In genomic region chr5:147068876-147069275, GRCm38 (mm10) we compare ENCODE assay signal across 14 mouse cellular contexts. TPM values are rescaled to one million over a fixed set of nuclear protein-coding genes. Genes with fewer than 3 reads are reported as not detected.
A peak's percentile ranks its signal among the peaks of the same experiment; 100 is the strongest.
DNase-seq lines count a peak whose midpoint lies in the region; ATAC-seq and TF ChIP-seq lines count a peak whose summit lies in the region.
"Had no signal": no experiment of that assay in that cellular context is flagged by ENCODE, and none has a peak within 500 bp of the region (broad histone marks: within the 10 kb centered on the region; RNA-seq: fewer than 3 reads in every experiment).

No protein-coding gene starts in this region.

- TF ChIP-seq POLR2A in CH12.LX (IDR thresholded peaks at IDR 0.05; ENCODE audit: low read depth, low read length): no peak

- no peak for DNase-seq in heart, postnatal 0 days (ENCODE audit: low spot score)
- no peak for DNase-seq in heart, adult 8-10 months (ENCODE audit: low spot score)
- no peak for DNase-seq in CH12.LX (ENCODE audit: extremely low read depth)
- DNase-seq in cerebellum, adult 11-12 months: peak; percentile 85
- DNase-seq in layer of hippocampus, adult 11-12 months (ENCODE audit: low spot score): peak; percentile 79
- DNase-seq in embryonic facial prominence, embryonic 10.5 days (ENCODE audit: low spot score): no peak
- no peak for DNase-seq in T-cell, adult 2 months (ENCODE audit: low spot score)
- DNase-seq: adrenal gland, adult 8-10 months; gastrocnemius, postnatal 36 days; heart, postnatal 10 days; kidney, postnatal 14 days; lung, postnatal 14 days had no signal

- 27% methylated on average over 5 of the region's 5 CpGs for WGBS in heart, postnatal 0 days
- WGBS in embryonic facial prominence, embryonic 10.5 days: 90% methylated on average over 5 of the region's 5 CpGs

- dilution Hi-C loops in CH12.LX (cut with MboI; ENCODE audit: extremely low pct_ligation_motif_present, extremely low pct_unique_long_range_greater_than_20kb, low sequenced_read_pairs): no loop called here

- no peak overlapping the region for H3K4me3 ChIP-seq in heart, postnatal 0 days (ENCODE audit: low read depth, low read length)
- H3K4me3 ChIP-seq in CH12.LX (replicated peaks in 1 of 3; ENCODE audit: low read depth in 2 of 3, low read length in 2 of 3, poor library complexity in 1 of 3): no peak overlapping the region
- H3K4me3 ChIP-seq in embryonic facial prominence, embryonic 10.5 days: no peak overlapping the region
- H3K4me3 ChIP-seq: limb, embryonic 13.5 days; midbrain, embryonic 15.5 days had no signal

- no peak overlapping the region for H3K9ac ChIP-seq in heart, postnatal 0 days (replicated peaks; ENCODE audit: low read depth, low read length)
- no peak overlapping the region for H3K9ac ChIP-seq in CH12.LX (ENCODE audit: insufficient read depth, low read depth)
- H3K9ac ChIP-seq: limb, embryonic 13.5 days; midbrain, embryonic 15.5 days had no signal

- peak overlapping the region; percentile 27 for H3K27ac ChIP-seq in heart, postnatal 0 days (ENCODE audit: low read depth)
- peak overlapping the region; percentile 54; the same call in 1 of the 2 replicates for H3K27ac ChIP-seq in CH12.LX (ENCODE audit: insufficient read depth, low read depth)
- H3K27ac ChIP-seq in embryonic facial prominence, embryonic 10.5 days (replicated peaks): no peak overlapping the region
- H3K27ac ChIP-seq: limb, embryonic 13.5 days; midbrain, embryonic 15.5 days had no signal

- peaks cover 83% of the 10 kb centered on the region for H3K79me2 ChIP-seq in CH12.LX (replicated peaks; ENCODE audit: control insufficient read depth, extremely low read depth, insufficient read depth, poor library complexity, severe bottlenecking)

- H3K9me3 ChIP-seq in heart, postnatal 0 days (replicated peaks; ENCODE audit: control insufficient read depth, low read length): no peaks in the 10 kb centered on the region
- H3K9me3 ChIP-seq in CH12.LX (replicated peaks; ENCODE audit: low read length): no peaks in the 10 kb centered on the region
- no peaks in the 10 kb centered on the region for H3K9me3 ChIP-seq in embryonic facial prominence, embryonic 10.5 days
- H3K9me3 ChIP-seq: limb, embryonic 13.5 days; midbrain, embryonic 15.5 days had no signal

- in situ Hi-C loops in CH12.LX (cut with MboI; ENCODE audit: low pct_ligation_motif_present, low pct_unique_long_range_greater_than_20kb, low sequenced_read_pairs): no loop called here

- no peak for TF ChIP-seq RAD21 in CH12.LX (IDR thresholded peaks at IDR 0.05; ENCODE audit: low read depth, low read length)

- H3K4me1 ChIP-seq in heart, postnatal 0 days (ENCODE audit: control insufficient read depth, insufficient read depth): peaks cover 42% of the 10 kb centered on the region
- peaks cover 37 to 89% of the 10 kb centered on the region in 2 experiments for H3K4me1 ChIP-seq in CH12.LX (ENCODE audit: control insufficient read depth in 1 of 2, insufficient read depth in 2 of 2)
- peaks cover 16% of the 10 kb centered on the region for H3K4me1 ChIP-seq in embryonic facial prominence, embryonic 10.5 days
- H3K4me1 ChIP-seq: midbrain, embryonic 15.5 days had no signal

- H3K27me3 ChIP-seq in heart, postnatal 0 days (ENCODE audit: control insufficient read depth, insufficient read depth, low read length): no peaks in the 10 kb centered on the region
- H3K27me3 ChIP-seq in CH12.LX (replicated peaks): no peaks in the 10 kb centered on the region
- no peaks in the 10 kb centered on the region for H3K27me3 ChIP-seq in embryonic facial prominence, embryonic 10.5 days (replicated peaks; ENCODE audit: low read depth, poor library complexity, severe bottlenecking)
- H3K27me3 ChIP-seq: limb, embryonic 13.5 days; midbrain, embryonic 15.5 days had no signal

- no peak for TF ChIP-seq CTCF in heart, postnatal 0 days (IDR thresholded peaks at IDR 0.05; ENCODE audit: low read depth)
- TF ChIP-seq CTCF in CH12.LX (conservative IDR thresholded peaks at IDR 0.05 in 1 of 2, IDR thresholded peaks at IDR 0.05 in 1 of 2; ENCODE audit: low read depth in 2 of 2, low read length in 2 of 2): no peak

- TF ChIP-seq EP300 in heart, postnatal 0 days (IDR thresholded peaks at IDR 0.05; ENCODE audit: low read depth): no peak
- TF ChIP-seq EP300 in CH12.LX (IDR thresholded peaks at IDR 0.05; ENCODE audit: low read length): no peak

- 0 out of 2 replicates have a peak, but pooled peaks have one; percentile 25 for ATAC-seq in heart, postnatal 0 days (ENCODE audit: insufficient read depth, low read depth)
- ATAC-seq: midbrain, embryonic 15.5 days had no signal

- H3K36me3 ChIP-seq in heart, postnatal 0 days (replicated peaks; ENCODE audit: control insufficient read depth, insufficient read depth, low read length): no peaks in the 10 kb centered on the region
- peaks cover 0 to 11% of the 10 kb centered on the region in 2 experiments for H3K36me3 ChIP-seq in CH12.LX (replicated peaks in 1 of 2; ENCODE audit: control insufficient read depth in 1 of 2, insufficient read depth in 1 of 2, low read length in 1 of 2)
- H3K36me3 ChIP-seq in embryonic facial prominence, embryonic 10.5 days (replicated peaks): no peaks in the 10 kb centered on the region
- H3K36me3 ChIP-seq: limb, embryonic 13.5 days; midbrain, embryonic 15.5 days had no signal

- no peak overlapping the region for H3K4me2 ChIP-seq in heart, postnatal 0 days (ENCODE audit: low read depth, low read length)
- peak overlapping the region; percentile 81 for H3K4me2 ChIP-seq in CH12.LX (ENCODE audit: insufficient read depth, low read depth, poor library complexity, severe bottlenecking)
- H3K4me2 ChIP-seq: limb, embryonic 13.5 days; midbrain, embryonic 15.5 days had no signal

TF ChIP-seq in CH12.LX, 34 proteins besides CTCF, POLR2A, EP300 and RAD21:
- TF ChIP-seq ZC3H11A (IDR thresholded peaks at IDR 0.05; ENCODE audit: low read depth, low read length) (no peak), BHLHE40 (IDR thresholded peaks at IDR 0.05; ENCODE audit: low read depth, low read length) (no peak), ELF1 (IDR thresholded peaks at IDR 0.05; ENCODE audit: low read depth, low read length) (no peak), SIN3A (IDR thresholded peaks at IDR 0.05; ENCODE audit: low read length) (no peak), NRF1 (IDR thresholded peaks at IDR 0.05; ENCODE audit: low read depth, low read length) (no peak), MAX (IDR thresholded peaks at IDR 0.05; ENCODE audit: low read length) (no peak), PAX5 (IDR thresholded peaks at IDR 0.05; ENCODE audit: low read length) (no peak), CHD2 (IDR thresholded peaks at IDR 0.05; ENCODE audit: low read length) (no peak), ZMIZ1 (IDR thresholded peaks at IDR 0.05; ENCODE audit: low read depth, low read length) (no peak), TCF12 (IDR thresholded peaks at IDR 0.05; ENCODE audit: low read depth, low read length) (no peak)

RNA-seq across cellular contexts. Expression of gene Lnx2, which starts 7.5 kb away (rescaled TPM):
- total RNA-seq in heart, postnatal 0 days (2014; rRNA removed; ENCODE audit: low replicate concordance): 18.0 and 22.6 TPM in 2 replicates
- 6.2 and 6.5 TPM in 2 replicates for polyA plus RNA-seq in heart, postnatal 0 days (2015; fragmentation: Nextera tagmentation; extraction: Ambion mirVana)
- 10 to 100 TPM in 2 of 4 experiments, 1 to 10 TPM in 2; 7.4 to 11.5 (median 9.4) TPM for total RNA-seq in heart, adult 8-10 months (2022)
- total RNA-seq in CH12.LX (2012; rRNA removed) (25.6 and 30.1 TPM in 2 replicates), CH12.LX (2014; rRNA removed) (19.4 and 20.3 TPM in 2 replicates)
- 18.8 and 22.9 TPM in 2 replicates for polyA plus RNA-seq in CH12.LX (2012; ENCODE audit: insufficient read length, low read depth)
- 10.4 and 11.6 TPM in 2 replicates for polyA plus RNA-seq in embryonic facial prominence, embryonic 10.5 days (2016; fragmentation: Nextera tagmentation; extraction: Ambion mirVana)

RNA-seq across cellular contexts. Expression of gene Polr1d, which starts 8.0 kb away (rescaled TPM):
- total RNA-seq in heart, postnatal 0 days (2014; rRNA removed; ENCODE audit: low replicate concordance): 53.8 and 56.9 TPM in 2 replicates
- 85.0 and 89.1 TPM in 2 replicates for polyA plus RNA-seq in heart, postnatal 0 days (2015; fragmentation: Nextera tagmentation; extraction: Ambion mirVana)
- 10 to 100 TPM; 66.0 to 75.4 (median 70.5) TPM for total RNA-seq in heart, adult 8-10 months (2022)
- 293 and 334 TPM in 2 replicates for total RNA-seq in CH12.LX (2012; rRNA removed)
- total RNA-seq in CH12.LX (2014; rRNA removed): 354 and 381 TPM in 2 replicates
- 300 and 322 TPM in 2 replicates for polyA plus RNA-seq in CH12.LX (2012; ENCODE audit: insufficient read length, low read depth)
- polyA plus RNA-seq in embryonic facial prominence, embryonic 10.5 days (2016; fragmentation: Nextera tagmentation; extraction: Ambion mirVana): 135 and 141 TPM in 2 replicates

Comparison
In these comparisons a context has a peak if more than half of its experiments do, and no peak if none do; other contexts are left out.
1. DNase-seq: peak in cerebellum, adult 11-12 months (single experiment) and layer of hippocampus, adult 11-12 months (single experiment); none in heart, postnatal 0 days (single experiment), heart, adult 8-10 months (single experiment), CH12.LX (single experiment), embryonic facial prominence, embryonic 10.5 days (single experiment) and T-cell, adult 2 months (single experiment).